Mouse (Mus musculus) lung, postnatal 25 days (tissue): Measurements from ENCODE around the gene Heatr4.
"Not testable (repeated sequence)": the region's sequence is repeated elsewhere in the genome, so short reads cannot be mapped to it uniquely, and the experiment has no call there.

Experiments
- DNase-seq: peaks from one replicate; pipeline ENCODE4 v3.0.0; 2022; ENCODE audit warnings: low spot score

Heatr4 gene

GRCm38 (mm10) chr12:83984752-83985151, at the start of gene Heatr4:
TSS of gene Heatr4 (minus strand) at chr12:83984852.
- no peak for DNase-seq

GRCm38 (mm10) chr12:84034108-84034507, 49.5 kb upstream of the Heatr4 start:
- DNase-seq = no peak

- not testable (repeated sequence) for DNase-seq
Observed at GRCm38 (mm10) chr12:84033302-84033701, 48.6 kb upstream of the Heatr4 start.

- DNase-seq = no peak
Observed at GRCm38 (mm10) chr12:84032854-84033253, 48.2 kb upstream of the Heatr4 start.

GRCm38 (mm10) chr12:84030659-84031332, 46.1 kb upstream of the Heatr4 start:
- DNase-seq = peak; percentile 82

- not testable (repeated sequence) for DNase-seq
Observed at GRCm38 (mm10) chr12:84029043-84029442, 44.4 kb upstream of the Heatr4 start.

- not testable (repeated sequence) for DNase-seq
Observed at GRCm38 (mm10) chr12:84028328-84028727, 43.7 kb upstream of the Heatr4 start.

GRCm38 (mm10) chr12:84025888-84026287, 41.2 kb upstream of the Heatr4 start:
- DNase-seq = no peak

- DNase-seq = no peak
Observed at GRCm38 (mm10) chr12:84023052-84023745, 38.5 kb upstream of the Heatr4 start.

GRCm38 (mm10) chr12:84022266-84022665, 37.6 kb upstream of the Heatr4 start:
- DNase-seq = not testable (repeated sequence)

- peak; percentile 87 for DNase-seq
Observed at GRCm38 (mm10) chr12:84020528-84020927, 35.9 kb upstream of the Heatr4 start.

GRCm38 (mm10) chr12:84013701-84014100, 29.0 kb upstream of the Heatr4 start:
- no peak for DNase-seq

- no peak for DNase-seq
Observed at GRCm38 (mm10) chr12:84013130-84013529, 28.5 kb upstream of the Heatr4 start.

- peak; percentile 80 for DNase-seq
Observed at GRCm38 (mm10) chr12:84011251-84012040, 26.8 kb upstream of the Heatr4 start.

GRCm38 (mm10) chr12:84010201-84010600, 25.5 kb upstream of the Heatr4 start:
- no peak for DNase-seq

GRCm38 (mm10) chr12:84009171-84009965, 24.7 kb upstream of the Heatr4 start, which contains the start of gene Acot1:
TSS of gene Acot1 (plus strand) at chr12:84009490.
- DNase-seq = peak; percentile 89

GRCm38 (mm10) chr12:84008729-84009128, 24.1 kb upstream of the Heatr4 start:
- DNase-seq = no peak

- peak; percentile 47 for DNase-seq
Observed at GRCm38 (mm10) chr12:84008251-84008650, 23.6 kb upstream of the Heatr4 start.

- DNase-seq = no peak
Observed at GRCm38 (mm10) chr12:84003866-84004265, 19.2 kb upstream of the Heatr4 start.

- DNase-seq = no peak
Observed at GRCm38 (mm10) chr12:84000418-84000817, 15.8 kb upstream of the Heatr4 start.

GRCm38 (mm10) chr12:83999237-83999636, 14.6 kb upstream of the Heatr4 start:
- DNase-seq = peak; percentile 75
